Mouse (Mus musculus): ENCODE data around the gene Kcnb1. TPM values are rescaled to one million over a fixed set of nuclear protein-coding genes. Genes with fewer than 3 reads are reported as not detected.
A peak's percentile ranks its signal among the peaks of the same experiment; 100 is the strongest.

The Kcnb1 gene
- polyA plus RNA-seq, 1 experiment = 2.1 TPM

DNA sequence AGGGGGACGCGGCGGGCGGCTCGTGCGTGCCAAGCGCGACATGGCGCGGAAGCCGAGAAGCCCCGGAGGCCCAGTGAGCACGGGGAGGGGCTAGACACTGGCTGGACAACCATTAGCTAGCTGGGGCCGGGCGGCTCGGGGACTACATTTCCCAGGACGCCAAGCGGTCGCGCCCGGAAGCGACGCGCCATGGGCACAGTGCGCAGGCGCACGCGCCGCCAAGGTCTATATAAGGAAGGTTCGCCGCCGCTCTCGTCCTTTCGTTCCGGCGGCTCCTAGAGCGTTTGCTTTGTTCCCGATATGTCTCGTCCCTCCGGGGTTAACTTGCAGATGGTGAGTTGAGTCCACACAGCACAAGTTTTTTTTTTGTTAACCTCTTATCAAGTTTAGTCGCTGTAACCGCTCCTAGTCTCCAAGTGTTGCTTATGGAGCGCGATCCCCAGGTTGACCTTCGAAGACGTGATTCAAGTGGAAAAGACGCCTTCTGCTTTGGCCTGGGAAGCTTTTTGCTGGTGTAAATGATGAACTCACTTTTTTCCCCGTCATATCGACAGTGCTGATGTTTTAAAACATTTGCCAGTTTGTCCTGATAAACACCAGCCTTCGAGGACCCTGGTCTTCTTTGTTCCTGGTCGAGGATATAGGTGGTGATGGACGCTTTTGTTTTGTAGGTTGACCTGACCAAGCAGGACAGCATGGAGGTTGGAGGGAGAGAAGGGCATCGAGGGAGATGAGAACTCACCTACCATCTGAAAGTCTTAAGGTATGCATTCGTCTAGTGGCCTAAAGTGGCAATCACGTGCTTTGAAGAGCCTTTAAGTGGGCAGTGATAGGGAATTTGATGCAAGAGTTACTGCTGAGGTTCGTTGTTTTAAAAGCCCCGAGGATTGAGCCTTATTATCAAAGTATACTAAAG is 126.7 kb downstream of the Kcnb1 start, which contains the start of gene Znfx1:
Gene Znfx1, minus strand, starts transcription at position 51 of the 916 bp plus-strand sequence.
- H3K27ac ChIP-seq (ENCODE audit: control insufficient read depth, insufficient read depth, low read length) = peak within 1 kb of the TSS; percentile 16; the same call in 1 of the 2 replicates
- peak within 1 kb of the TSS; percentile 91 for H3K4me3 ChIP-seq (ENCODE audit: control insufficient read depth, insufficient read depth, low read length)
- H3K27me3 ChIP-seq (ENCODE audit: control insufficient read depth, insufficient read depth, low read length) = no peaks in the 10 kb centered on the region
- H3K4me1 ChIP-seq (replicated peaks; ENCODE audit: control insufficient read depth, insufficient read depth, low read length) = peaks cover 23% of the 10 kb centered on the region
- under 1% methylated on average over 57 of the region's 57 CpGs for WGBS
- peaks cover 18% of the 10 kb centered on the region for H3K36me3 ChIP-seq (ENCODE audit: control insufficient read depth, insufficient read depth, low read length)
- peak; percentile 95 for DNase-seq
- TF ChIP-seq POLR2A (IDR thresholded peaks at IDR 0.05; ENCODE audit: control insufficient read depth, extremely low read depth, insufficient read depth, low read length, poor library complexity) (peak; percentile 99), CTCF (IDR thresholded peaks at IDR 0.05; ENCODE audit: borderline replicate concordance, control insufficient read depth, extremely low read depth, insufficient read depth, low read length, poor library complexity) (no peak)

DNA sequence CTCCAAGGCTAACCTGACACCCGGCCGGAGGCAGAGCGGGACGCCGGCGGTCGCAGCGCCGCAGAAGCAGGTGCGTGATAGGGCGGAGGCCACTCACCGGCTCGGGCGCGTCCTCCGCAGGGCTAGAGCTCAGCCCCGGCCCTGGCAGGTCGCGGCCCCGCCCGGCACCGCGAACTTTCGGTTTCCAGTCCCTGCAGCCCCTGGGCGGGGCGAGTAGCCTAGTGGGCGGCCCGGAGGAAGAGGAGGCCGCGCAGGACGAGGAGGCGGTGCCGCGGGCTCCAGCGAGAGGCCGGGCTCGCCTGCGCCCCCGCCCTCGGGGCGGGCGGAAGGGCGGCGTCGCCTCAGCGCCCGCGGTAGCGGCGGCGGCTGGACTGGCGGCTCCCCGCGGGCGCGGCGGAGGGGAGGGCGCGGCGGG is 127.5 kb downstream of the Kcnb1 start:
- Histone ChIP-seq H3K4me1 (replicated peaks; ENCODE audit: control insufficient read depth, insufficient read depth, low read length) (peaks cover 25% of the 10 kb centered on the region), H3K4me3 (ENCODE audit: control insufficient read depth, insufficient read depth, low read length) (peak overlapping the region; percentile 91), H3K36me3 (ENCODE audit: control insufficient read depth, insufficient read depth, low read length) (peaks cover 18% of the 10 kb centered on the region), H3K27me3 (ENCODE audit: control insufficient read depth, insufficient read depth, low read length) (no peaks in the 10 kb centered on the region), H3K27ac (ENCODE audit: control insufficient read depth, insufficient read depth, low read length) (peak overlapping the region; percentile 16; the same call in 1 of the 2 replicates)
- peak; percentile 95 for DNase-seq
- peak; percentile 81 for TF ChIP-seq POLR2A (IDR thresholded peaks at IDR 0.05; ENCODE audit: control insufficient read depth, extremely low read depth, insufficient read depth, low read length, poor library complexity)
- no peak for TF ChIP-seq CTCF (IDR thresholded peaks at IDR 0.05; ENCODE audit: borderline replicate concordance, control insufficient read depth, extremely low read depth, insufficient read depth, low read length, poor library complexity)
- 1% methylated on average over 59 of the region's 60 CpGs for WGBS

DNA sequence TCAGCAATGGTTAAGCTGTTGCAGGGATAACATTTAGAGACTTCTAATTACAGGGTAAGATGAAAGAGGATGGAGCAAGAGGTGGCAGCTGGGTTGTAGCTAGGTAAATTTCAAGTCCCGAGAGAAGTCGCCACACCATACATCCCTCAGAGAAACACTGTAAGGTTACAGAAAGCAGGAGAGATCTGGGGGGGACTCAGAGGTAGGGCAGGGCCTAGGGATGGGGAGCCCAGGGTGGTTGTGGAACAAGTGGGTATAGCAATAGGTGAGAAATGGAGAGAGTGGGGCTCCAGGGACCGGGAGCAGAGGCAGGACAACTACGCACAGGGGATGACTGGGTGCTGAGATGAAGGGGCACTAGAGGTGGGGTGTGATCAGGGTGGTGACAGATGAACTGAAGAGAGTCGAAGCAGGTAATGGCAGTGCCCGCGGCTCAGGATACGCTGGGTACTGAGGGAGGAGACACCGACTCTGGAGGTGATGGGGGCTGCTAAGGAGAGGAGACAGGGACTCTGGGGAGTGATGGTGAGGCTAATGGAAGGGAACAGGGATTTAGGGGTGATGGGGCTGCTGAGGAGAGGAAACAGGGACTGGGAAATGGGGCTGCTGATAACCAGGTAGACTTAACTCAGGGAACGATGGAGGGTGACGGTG is 128.4 kb downstream of the Kcnb1 start:
- Histone ChIP-seq H3K36me3 (ENCODE audit: control insufficient read depth, insufficient read depth, low read length) (peaks cover 26% of the 10 kb centered on the region), H3K27me3 (ENCODE audit: control insufficient read depth, insufficient read depth, low read length) (no peaks in the 10 kb centered on the region), H3K4me3 (ENCODE audit: control insufficient read depth, insufficient read depth, low read length) (peak overlapping the region; percentile 91), H3K4me1 (replicated peaks; ENCODE audit: control insufficient read depth, insufficient read depth, low read length) (peaks cover 25% of the 10 kb centered on the region), H3K27ac (ENCODE audit: control insufficient read depth, insufficient read depth, low read length) (peak overlapping the region; percentile 24; the same call in 1 of the 2 replicates)
- 12% methylated on average over 11 of the region's 11 CpGs for WGBS
- peak; percentile 21 for DNase-seq
- TF ChIP-seq POLR2A (IDR thresholded peaks at IDR 0.05; ENCODE audit: control insufficient read depth, extremely low read depth, insufficient read depth, low read length, poor library complexity) = no peak
- no peak for TF ChIP-seq CTCF (IDR thresholded peaks at IDR 0.05; ENCODE audit: borderline replicate concordance, control insufficient read depth, extremely low read depth, insufficient read depth, low read length, poor library complexity)

DNA sequence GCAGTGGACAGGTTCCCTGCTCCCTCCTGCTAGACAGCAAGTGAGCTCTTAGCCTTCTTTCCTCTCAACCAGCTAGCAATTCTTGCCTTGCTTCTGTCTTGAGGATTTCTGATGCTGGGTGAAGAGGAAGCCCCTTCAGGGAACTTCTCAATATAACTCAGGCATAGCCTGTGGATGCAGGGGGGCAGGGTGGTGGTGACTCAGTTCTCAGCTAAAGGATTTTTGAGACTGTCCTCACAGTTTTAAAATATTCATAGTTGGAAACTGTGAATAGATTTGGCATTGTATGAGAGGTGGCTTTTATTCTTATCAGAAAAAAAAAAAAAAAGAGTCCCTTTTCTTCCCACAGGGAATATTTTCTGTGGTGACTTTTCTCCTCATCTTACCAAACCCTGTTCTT is 129.2 kb downstream of the Kcnb1 start:
- TF ChIP-seq CTCF (IDR thresholded peaks at IDR 0.05; ENCODE audit: borderline replicate concordance, control insufficient read depth, extremely low read depth, insufficient read depth, low read length, poor library complexity) (no peak), POLR2A (IDR thresholded peaks at IDR 0.05; ENCODE audit: control insufficient read depth, extremely low read depth, insufficient read depth, low read length, poor library complexity) (no peak)
- Histone ChIP-seq H3K27ac (ENCODE audit: control insufficient read depth, insufficient read depth, low read length) (no peak overlapping the region), H3K4me1 (replicated peaks; ENCODE audit: control insufficient read depth, insufficient read depth, low read length) (peaks cover 25% of the 10 kb centered on the region), H3K27me3 (ENCODE audit: control insufficient read depth, insufficient read depth, low read length) (no peaks in the 10 kb centered on the region), H3K36me3 (ENCODE audit: control insufficient read depth, insufficient read depth, low read length) (peaks cover 29% of the 10 kb centered on the region), H3K4me3 (ENCODE audit: control insufficient read depth, insufficient read depth, low read length) (no peak overlapping the region)
- DNase-seq = no peak

DNA sequence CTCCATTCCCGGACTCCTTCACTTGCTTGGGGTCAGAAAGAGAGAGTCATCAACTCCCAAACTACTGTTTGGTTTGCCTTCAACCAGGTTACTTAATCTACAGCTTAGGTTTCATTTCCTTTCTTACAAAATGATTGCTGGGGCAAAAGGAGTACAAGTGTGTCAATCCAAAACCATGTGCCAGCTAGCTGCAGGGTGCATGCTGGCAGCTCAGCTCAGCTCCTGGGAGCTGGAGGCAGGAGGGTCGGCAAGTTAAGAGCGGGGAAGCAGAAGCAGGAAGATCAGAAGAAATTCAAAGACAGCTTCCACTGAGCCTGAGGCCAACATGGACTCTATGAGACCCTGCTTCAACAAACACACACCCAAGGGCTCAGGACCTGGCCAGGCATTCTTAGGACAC is 129.6 kb downstream of the Kcnb1 start:
- DNase-seq = no peak
- Histone ChIP-seq H3K27ac (ENCODE audit: control insufficient read depth, insufficient read depth, low read length) (no peak overlapping the region), H3K27me3 (ENCODE audit: control insufficient read depth, insufficient read depth, low read length) (no peaks in the 10 kb centered on the region), H3K36me3 (ENCODE audit: control insufficient read depth, insufficient read depth, low read length) (peaks cover 29% of the 10 kb centered on the region), H3K4me1 (replicated peaks; ENCODE audit: control insufficient read depth, insufficient read depth, low read length) (peaks cover 25% of the 10 kb centered on the region), H3K4me3 (ENCODE audit: control insufficient read depth, insufficient read depth, low read length) (no peak overlapping the region)
- TF ChIP-seq CTCF (IDR thresholded peaks at IDR 0.05; ENCODE audit: borderline replicate concordance, control insufficient read depth, extremely low read depth, insufficient read depth, low read length, poor library complexity) (no peak), POLR2A (IDR thresholded peaks at IDR 0.05; ENCODE audit: control insufficient read depth, extremely low read depth, insufficient read depth, low read length, poor library complexity) (no peak)
- 76% methylated on average over 3 of the region's 3 CpGs for WGBS

DNA sequence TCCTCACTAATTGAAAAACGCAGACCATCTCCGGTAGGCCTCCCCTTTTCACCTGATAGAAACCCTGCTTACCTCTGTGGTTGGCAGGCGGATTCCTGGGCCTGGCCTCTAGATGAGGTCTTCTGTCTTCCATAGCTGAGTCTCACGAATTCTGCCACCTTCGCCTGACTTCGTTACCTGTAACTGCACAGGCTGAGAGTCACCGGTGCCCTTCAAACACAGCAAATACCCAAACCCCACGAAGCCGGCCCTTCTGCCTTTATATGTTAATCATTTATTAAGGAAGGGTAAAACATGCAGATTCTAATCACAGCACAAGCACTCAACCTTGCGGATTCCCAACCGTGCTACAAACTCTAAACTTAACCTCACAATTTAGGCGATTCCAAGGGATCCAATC is 130.0 kb downstream of the Kcnb1 start:
- no peak overlapping the region for H3K27ac ChIP-seq (ENCODE audit: control insufficient read depth, insufficient read depth, low read length)

More for the DNA sequence above, 130.0 kb downstream of the Kcnb1 start:
- H3K4me1 ChIP-seq (replicated peaks; ENCODE audit: control insufficient read depth, insufficient read depth, low read length) = peaks cover 24% of the 10 kb centered on the region
- H3K36me3 ChIP-seq (ENCODE audit: control insufficient read depth, insufficient read depth, low read length) = peaks cover 29% of the 10 kb centered on the region
- H3K4me3 ChIP-seq (ENCODE audit: control insufficient read depth, insufficient read depth, low read length) = no peak overlapping the region
- DNase-seq = no peak
- 95% methylated on average over 12 of the region's 12 CpGs for WGBS
- no peaks in the 10 kb centered on the region for H3K27me3 ChIP-seq (ENCODE audit: control insufficient read depth, insufficient read depth, low read length)
- TF ChIP-seq POLR2A (IDR thresholded peaks at IDR 0.05; ENCODE audit: control insufficient read depth, extremely low read depth, insufficient read depth, low read length, poor library complexity) (no peak), CTCF (IDR thresholded peaks at IDR 0.05; ENCODE audit: borderline replicate concordance, control insufficient read depth, extremely low read depth, insufficient read depth, low read length, poor library complexity) (no peak)
